Mouse (Mus musculus): ENCODE data around the gene Bcl2l2.

Gene Bcl2l2

GRCm38 (mm10) chr14:54893651-54894181 is 10.5 kb downstream of the Bcl2l2 start:
- DNase-seq (ENCODE audit: low spot score) = peak; percentile 94

DNA sequence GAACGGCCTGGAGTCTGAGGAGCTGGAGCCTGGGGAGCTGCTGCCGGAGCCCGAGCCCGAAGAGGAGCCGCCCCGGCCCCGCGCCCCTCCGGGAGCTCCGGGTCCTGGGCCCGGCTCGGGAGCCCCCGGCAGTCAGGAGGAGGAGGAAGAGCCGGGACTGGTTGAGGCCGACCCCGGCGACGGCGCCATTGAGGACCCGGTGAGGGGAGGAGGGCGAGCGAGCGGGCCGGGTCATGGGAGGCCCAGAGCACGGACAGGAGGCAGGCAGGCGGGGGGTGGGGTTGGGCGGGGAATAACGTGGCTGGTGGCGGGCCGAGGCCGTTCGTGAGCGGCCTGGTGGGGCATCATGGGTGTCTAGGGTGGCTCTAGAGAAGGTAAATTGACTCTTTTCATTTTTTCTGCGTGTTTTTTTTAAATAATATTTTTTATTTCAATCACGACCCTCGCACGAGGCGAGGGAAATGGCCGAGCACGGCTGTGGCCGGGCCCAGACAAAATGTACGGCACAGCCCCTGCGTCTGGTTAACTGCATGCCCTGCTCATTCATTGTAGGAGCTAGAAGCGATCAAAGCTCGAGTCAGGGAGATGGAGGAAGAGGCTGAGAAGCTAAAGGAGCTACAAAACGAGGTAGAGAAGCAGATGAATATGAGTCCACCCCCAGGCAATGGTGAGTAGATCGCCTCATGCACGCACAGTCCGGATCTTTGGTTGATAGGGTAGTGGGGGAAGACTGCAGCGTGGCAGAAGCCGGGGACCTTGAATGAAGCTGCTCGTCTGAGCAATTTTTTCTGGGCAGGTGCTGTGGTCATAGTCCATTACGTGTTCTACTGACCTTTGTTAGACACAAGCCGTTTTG is 11.3 kb downstream of the Bcl2l2 start:
- DNase-seq (ENCODE audit: low spot score) = peak; percentile 56

- no peak for DNase-seq (ENCODE audit: low spot score)
Observed at GRCm38 (mm10) chr14:54897445-54897844, 14.3 kb downstream of the Bcl2l2 start.

- no peak for DNase-seq (ENCODE audit: low spot score)
Observed at GRCm38 (mm10) chr14:54900383-54900782, 17.2 kb downstream of the Bcl2l2 start.

GRCm38 (mm10) chr14:54903641-54904040 is 20.5 kb downstream of the Bcl2l2 start:
- no peak for DNase-seq (ENCODE audit: low spot score)

GRCm38 (mm10) chr14:54908682-54909081 is 25.5 kb downstream of the Bcl2l2 start:
- DNase-seq (ENCODE audit: low spot score) = no peak

- DNase-seq (ENCODE audit: low spot score) = no peak
Observed at GRCm38 (mm10) chr14:54912109-54912850, 29.1 kb downstream of the Bcl2l2 start.

- no peak for DNase-seq (ENCODE audit: low spot score)
Observed at GRCm38 (mm10) chr14:54912886-54913285, 29.7 kb downstream of the Bcl2l2 start, which contains the start of gene Slc22a17. Slc22a17 (minus strand) TSS chr14:54913132.

GRCm38 (mm10) chr14:54913343-54913742 is 30.2 kb downstream of the Bcl2l2 start:
- no peak for DNase-seq (ENCODE audit: low spot score)

GRCm38 (mm10) chr14:54920076-54920685 is 37.0 kb downstream of the Bcl2l2 start:
- DNase-seq (ENCODE audit: low spot score) = no peak

DNA sequence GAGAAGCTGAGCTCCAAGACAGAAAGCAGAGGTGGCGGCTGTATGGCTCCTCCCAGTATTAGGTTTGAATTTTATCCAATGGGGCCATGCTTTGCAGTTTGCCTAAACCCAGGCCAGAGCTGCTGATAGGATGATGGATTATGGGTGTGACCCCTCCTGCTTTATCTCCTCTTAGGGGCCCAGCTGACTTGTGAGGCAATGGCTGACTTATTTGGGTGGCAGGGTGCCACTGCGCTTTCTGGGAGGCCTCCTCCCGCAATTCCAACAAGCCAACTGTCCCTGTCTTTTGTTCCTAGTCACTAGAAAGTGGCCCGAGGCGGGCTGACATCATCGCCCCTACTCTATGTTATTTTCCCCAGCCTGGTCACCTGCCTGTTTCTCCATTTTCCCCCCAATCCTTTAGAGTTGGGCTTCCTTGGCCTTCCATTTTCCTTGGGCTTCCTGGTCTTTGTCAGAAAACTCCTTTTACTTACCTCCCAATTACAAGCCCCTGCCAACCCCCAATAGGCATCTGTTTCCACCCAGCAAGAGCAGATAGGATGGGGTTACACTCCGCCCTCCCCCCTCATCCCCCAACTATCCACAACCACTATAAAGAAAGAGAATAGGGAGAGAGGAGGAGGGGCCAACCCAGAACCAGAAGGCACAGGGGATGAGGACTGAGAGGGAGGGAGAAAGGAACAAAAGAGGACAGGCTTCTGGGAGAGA is 41.6 kb downstream of the Bcl2l2 start:
- no peak for DNase-seq (ENCODE audit: low spot score)

GRCm38 (mm10) chr14:54925349-54926342 is 42.5 kb downstream of the Bcl2l2 start, which contains the start of gene Efs:
Efs (minus strand) TSS chr14:54926126.
- DNase-seq (ENCODE audit: low spot score) = no peak

- DNase-seq (ENCODE audit: low spot score) = no peak
Observed at GRCm38 (mm10) chr14:54926401-54927158, 43.4 kb downstream of the Bcl2l2 start.

GRCm38 (mm10) chr14:54927296-54927695 is 44.1 kb downstream of the Bcl2l2 start:
- no peak for DNase-seq (ENCODE audit: low spot score)

DNA sequence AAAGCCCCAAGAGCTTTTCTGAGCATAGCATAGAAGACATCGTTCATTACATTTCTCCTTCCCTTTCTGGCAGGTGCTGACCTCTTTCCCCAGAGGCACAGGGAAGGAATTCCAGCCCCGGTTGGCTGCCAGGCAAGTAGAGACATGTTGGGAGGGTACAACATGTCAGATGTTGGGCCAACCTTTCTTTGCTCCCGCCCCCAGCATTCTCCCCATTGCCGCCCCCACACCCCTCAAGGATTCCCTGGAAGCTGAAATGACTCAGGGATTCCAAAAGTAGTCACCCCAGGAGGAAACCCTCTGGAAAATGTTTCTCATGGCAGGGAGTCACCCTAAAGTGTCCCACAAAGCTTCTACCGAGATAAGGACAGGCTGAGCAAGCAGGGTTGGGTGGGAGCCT is 46.6 kb downstream of the Bcl2l2 start:
- DNase-seq (ENCODE audit: low spot score) = no peak

GRCm38 (mm10) chr14:54930431-54930830 is 47.3 kb downstream of the Bcl2l2 start:
- no peak for DNase-seq (ENCODE audit: low spot score)

GRCm38 (mm10) chr14:54932645-54933150 is 49.5 kb downstream of the Bcl2l2 start, which contains the start of gene Il25:
Il25 (plus strand) TSS chr14:54932695.
- no peak for DNase-seq (ENCODE audit: low spot score)

GRCm38 (mm10) chr14:54935904-54936830 is 53.0 kb downstream of the Bcl2l2 start, which contains the start of gene Cmtm5:
Cmtm5 (plus strand) TSS chr14:54936261.
- DNase-seq (ENCODE audit: low spot score) = no peak

All from spleen, adult 12 weeks (tissue).